Mouse (Mus musculus) liver, adult 10 weeks (tissue): ENCODE data around the gene Lgi1. TPM values are rescaled to one million over a fixed set of nuclear protein-coding genes. Genes with fewer than 3 reads are reported as not detected.

ENCODE experiments used
- polyA plus RNA-seq: library from polyadenylated mRNA; stranded (reverse); fragments of 350-450 nt; fragmentation: Illumina TruSeq; extraction: RNeasy Lipid Tissue Mini Kit (QIAGEN cat#74804); gene quantifications from one replicate; pipeline ENCODE4 v1.2.3, GENCODE M21; 2014; ENCODE audit warnings: low read depth, low replicate concordance

The Lgi1 gene
- polyA plus RNA-seq, result not detected

GRCm38 (mm10) chr19:38264505-38265500 lies at the start of gene Lgi1:
Lgi1 (plus strand) TSS chr19:38264536.

DNA sequence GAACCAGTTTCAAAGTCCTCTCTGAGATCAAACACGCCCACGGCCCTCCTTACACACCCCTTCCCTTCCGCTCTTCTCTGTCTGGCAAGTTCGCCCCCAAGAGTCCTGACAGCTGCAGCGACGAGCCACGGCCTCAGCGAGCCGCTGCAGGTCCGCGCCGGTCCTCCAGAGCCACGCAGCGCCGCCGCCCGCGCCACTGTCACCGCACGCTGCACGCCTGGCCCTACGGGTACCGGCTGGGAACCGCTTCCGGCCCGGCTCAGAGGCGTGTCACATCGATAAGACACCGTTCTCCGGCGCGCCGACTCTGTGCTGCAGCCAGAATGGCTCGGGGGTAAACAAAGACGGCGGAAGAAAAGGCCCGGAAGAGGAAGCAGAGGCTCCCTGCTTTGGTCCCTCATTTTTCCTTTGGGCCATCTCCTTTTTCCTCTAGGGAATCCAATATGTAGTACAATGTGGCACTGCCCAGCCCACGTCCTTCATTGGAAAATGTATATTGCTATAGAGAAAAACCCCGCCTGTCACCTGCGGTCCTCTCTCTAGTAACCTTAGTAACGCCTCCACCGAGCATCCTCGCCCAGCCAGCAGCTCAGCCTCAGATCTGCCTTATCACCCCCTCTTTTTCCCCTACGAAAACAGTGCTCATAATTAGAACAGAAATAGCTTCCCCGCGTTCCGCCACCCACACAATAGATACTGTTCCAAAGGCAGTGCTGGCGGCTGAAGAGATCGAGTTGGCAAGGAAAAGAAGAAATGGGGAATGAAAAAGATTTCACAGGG lies 40.2 kb upstream of the Lgi1 start, which contains the start of gene Fra10ac1:
TSS of gene Fra10ac1 (minus strand) at position 252 of the 780 bp plus-strand sequence.

Other genes starting within 250 kb of the Lgi1 start
- 1.8 TPM for gene Myof, start 221.0 kb upstream of the Lgi1 start, polyA plus RNA-seq
- gene Cep55, start 209.5 kb upstream of the Lgi1 start, polyA plus RNA-seq, result not detected
- 0.37 TPM for gene Ffar4, start 167.5 kb upstream of the Lgi1 start, polyA plus RNA-seq
- 4,133 TPM for gene Rbp4, start 139.3 kb upstream of the Lgi1 start, polyA plus RNA-seq
- gene Pde6c, start 131.8 kb upstream of the Lgi1 start, polyA plus RNA-seq, result 0.48 TPM
- gene Fra10ac1, start 40.4 kb upstream of the Lgi1 start, polyA plus RNA-seq, result 42.4 TPM
- gene Slc35g1, start 131.4 kb downstream of the Lgi1 start, polyA plus RNA-seq, result 33.1 TPM
- gene Plce1, start 216.6 kb downstream of the Lgi1 start, polyA plus RNA-seq, result 3.3 TPM